Mouse (Mus musculus) granulocyte monocyte progenitor cell, adult 5-6 weeks (primary cell): Measurements from ENCODE around the gene Crybb1. TPM values are rescaled to one million over a fixed set of nuclear protein-coding genes. Genes with fewer than 3 reads are reported as not detected.

Source experiments
- ATAC-seq: replicated peaks from 2 replicates; pipeline ENCODE4 v1.8.0; 2016; ENCODE audit warnings: mild to moderate bottlenecking, moderate TSS enrichment, inconsistent platforms; ENCODE audit not compliant: poor library complexity, severe bottlenecking
- total RNA-seq, 2 experiments: library from RNA; stranded (forward) in 1 of 2; stranded (reverse) in 1 of 2; fragments of 200-712, 200-1000 nt in 1 of 2; fragments of >200 nt in 1 of 2; fragmentation: Nextera tagmentation in 1 of 2; gene quantifications; 2 replicates each; pipeline ENCODE4 v1.2.3; 2014 to 2017

Crybb1 gene
- total RNA-seq, 2 experiments from 2014 or later: not detected

DNA sequence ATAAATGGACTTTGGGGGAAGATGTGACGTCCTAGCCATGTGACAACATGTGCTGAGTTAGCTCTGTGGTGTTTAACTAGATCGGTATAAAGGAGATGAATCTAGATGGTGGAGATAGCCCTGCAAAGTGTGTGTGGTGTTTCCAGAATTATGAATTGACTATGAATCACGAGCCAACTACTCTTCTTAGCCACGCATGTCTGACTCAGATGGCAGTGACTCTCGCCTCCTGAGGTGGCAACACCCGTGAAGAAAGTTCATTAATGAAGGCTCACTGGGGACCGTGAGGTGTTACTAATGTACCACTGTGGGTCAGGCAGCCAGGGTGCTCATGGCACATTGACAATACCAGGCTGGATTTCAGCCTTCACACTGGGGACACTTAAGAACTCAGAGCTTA, 8.5 kb downstream of the Crybb1 start:
- no peak for ATAC-seq

DNA sequence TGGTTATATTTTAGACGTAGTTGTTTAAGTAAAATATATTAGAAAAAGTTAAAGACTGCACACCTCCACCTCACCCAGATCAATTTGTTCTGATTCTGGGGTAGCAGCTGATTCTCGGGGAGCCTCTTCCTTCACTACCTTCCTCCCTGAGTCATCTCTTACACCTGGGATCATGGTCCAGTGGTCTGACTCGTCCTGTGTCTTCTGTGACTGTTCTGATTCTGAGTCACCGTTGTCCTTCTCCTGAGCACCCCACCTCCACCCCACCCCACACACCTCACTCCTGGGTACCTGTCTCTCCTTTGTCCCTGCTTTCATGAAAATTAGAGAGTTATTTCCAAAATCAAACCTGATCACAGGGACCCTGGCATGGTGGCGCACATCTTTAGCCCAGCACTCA, 9.5 kb downstream of the Crybb1 start:
- ATAC-seq: no peak

DNA sequence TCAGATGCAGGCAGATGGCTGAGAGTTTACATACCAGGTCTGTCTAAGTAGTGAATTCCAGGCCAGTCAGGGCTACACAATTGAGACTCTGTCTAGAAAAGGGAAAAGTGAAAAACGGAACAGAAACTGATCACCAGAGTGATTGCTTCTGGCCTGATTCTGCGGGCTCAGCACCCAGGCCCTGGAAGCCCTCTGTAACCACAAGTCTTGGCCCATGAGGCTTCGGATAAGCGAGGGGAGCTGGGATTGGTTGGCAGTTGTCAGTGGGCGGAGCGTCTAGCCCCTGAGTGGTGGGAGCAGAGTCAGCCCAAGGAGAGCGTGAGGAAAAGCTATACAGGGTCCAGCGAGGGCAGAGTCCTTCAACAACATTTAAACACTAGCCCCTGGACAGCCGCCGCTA, 9.9 kb downstream of the Crybb1 start:
- ATAC-seq: peak; percentile 86

DNA sequence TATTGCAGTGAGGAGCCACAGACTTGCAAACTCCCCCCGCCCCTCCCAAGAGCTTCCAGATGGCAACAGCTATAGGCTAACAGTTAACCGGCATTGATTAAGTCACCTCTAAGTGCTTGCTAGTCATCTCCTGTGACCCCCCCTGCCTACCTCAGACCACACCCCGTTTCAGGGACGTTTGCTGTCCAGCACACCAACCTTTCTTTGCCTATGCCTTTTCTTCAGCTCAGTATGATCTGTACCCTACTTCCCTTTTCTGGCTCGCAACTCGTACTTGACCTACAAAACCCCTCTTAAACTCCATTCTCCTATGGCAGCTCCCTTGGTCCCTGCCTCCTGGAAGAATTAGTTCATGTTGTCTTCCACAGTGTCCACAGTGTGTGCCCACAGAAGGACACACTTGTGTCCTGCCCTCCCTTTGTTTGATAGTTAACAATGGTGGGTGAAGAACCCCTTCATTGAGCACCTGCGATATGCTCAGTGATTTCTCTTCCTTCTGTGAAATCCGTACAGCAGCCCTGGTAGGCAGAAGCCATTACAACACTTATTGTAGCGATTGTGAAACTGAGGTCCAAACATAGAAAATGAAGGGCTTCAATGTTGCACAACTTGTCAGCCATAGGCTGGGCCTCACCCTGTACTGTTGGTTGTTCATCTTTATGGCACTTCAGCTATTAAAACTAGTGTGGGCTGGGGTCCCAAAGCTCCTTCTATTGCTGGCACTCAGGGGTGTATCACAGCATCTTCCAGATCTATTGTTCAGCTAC, 10.6 kb downstream of the Crybb1 start:
- ATAC-seq: peak; percentile 68

GRCm38 (mm10) chr5:112270764-112271541, 15.3 kb downstream of the Crybb1 start:
- no peak; the same call in 1 of the 2 replicates for ATAC-seq

DNA sequence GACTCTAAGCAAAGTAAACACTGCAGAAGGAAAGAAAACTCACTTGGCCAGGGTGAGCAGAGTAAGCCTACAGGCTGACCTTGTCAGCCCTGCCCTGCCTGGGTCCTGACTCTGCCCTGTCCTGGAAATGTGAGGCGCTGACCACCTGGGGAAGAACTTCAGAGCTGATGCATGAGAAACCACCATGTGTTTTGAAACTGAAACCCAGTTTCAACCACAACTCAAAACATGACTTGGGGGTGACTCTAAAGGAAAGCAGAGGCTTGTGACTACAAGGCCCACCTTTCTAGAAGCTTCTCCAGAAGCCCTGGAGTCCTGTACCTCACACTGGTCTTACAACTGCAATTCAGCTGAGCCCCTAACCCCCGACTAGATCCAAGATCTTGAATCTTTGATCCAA, 17.3 kb downstream of the Crybb1 start:
- ATAC-seq: peak; percentile 6; the same call in 1 of the 2 replicates

- ATAC-seq: no peak
Measured at GRCm38 (mm10) chr5:112273746-112274463, 18.3 kb downstream of the Crybb1 start.

- ATAC-seq: no peak
Measured at GRCm38 (mm10) chr5:112275021-112275804, 19.6 kb downstream of the Crybb1 start.

DNA sequence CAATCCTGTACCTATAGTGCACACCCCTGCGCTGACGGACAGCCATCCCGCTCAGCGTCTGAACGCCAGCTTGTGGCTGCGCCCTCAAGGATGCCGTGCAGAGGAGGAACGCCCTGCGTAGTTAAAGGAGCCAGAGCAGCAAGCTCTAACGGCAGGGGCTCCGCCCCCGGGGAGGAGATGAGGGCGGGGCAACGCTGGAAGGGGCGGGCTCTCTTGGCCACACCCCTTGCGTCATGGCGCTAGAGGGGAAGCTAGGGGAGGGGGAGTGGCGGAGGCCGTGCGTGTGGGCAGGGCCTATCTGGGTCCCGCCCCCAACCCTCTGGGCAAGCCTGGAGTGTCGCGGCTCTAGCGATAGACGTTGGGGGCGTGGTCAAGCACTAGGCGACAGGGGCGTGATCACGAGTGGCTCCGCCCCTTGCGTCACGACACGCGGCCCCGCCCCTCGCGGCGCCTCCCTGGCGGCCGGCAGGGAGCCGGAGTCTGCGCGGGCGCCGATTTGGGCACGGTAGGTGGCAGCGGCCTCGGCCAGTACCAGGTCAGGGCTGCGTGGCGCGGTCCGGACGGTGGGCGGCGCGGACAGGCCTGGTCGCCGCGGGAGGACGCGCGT, 20.8 kb downstream of the Crybb1 start, which contains the start of gene Tpst2:
Gene Tpst2, plus strand, starts transcription at position 425 of the 607 bp plus-strand sequence.
- peak; percentile 72 for ATAC-seq

DNA sequence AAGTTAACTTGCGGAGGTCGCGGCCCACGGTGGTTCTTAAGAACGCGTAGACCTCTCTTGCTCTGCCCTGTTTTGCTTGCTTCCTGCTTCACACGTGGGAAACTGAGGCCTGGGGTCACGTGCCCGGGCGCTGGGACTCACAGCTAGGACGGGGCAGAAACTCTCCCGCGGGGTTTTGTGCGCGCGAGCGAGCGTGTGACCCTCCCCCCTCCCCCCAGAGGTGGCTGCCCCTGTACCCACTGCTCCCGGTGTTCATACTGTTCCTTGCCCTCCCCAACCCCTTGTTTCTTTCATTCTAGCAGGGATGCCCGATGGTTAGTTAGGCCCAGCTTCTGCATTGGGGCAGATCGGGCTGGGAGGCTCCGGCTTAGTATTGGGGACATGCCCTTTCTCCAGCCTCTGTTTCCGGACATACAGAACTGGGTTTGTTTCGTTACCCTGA, 21.3 kb downstream of the Crybb1 start:
- no peak for ATAC-seq

- no peak for ATAC-seq
Measured at GRCm38 (mm10) chr5:112277906-112278470, 22.4 kb downstream of the Crybb1 start.

- no peak for ATAC-seq
Measured at GRCm38 (mm10) chr5:112279181-112280021, 23.8 kb downstream of the Crybb1 start.

GRCm38 (mm10) chr5:112280151-112280550, 24.5 kb downstream of the Crybb1 start:
- ATAC-seq: peak; percentile 50

DNA sequence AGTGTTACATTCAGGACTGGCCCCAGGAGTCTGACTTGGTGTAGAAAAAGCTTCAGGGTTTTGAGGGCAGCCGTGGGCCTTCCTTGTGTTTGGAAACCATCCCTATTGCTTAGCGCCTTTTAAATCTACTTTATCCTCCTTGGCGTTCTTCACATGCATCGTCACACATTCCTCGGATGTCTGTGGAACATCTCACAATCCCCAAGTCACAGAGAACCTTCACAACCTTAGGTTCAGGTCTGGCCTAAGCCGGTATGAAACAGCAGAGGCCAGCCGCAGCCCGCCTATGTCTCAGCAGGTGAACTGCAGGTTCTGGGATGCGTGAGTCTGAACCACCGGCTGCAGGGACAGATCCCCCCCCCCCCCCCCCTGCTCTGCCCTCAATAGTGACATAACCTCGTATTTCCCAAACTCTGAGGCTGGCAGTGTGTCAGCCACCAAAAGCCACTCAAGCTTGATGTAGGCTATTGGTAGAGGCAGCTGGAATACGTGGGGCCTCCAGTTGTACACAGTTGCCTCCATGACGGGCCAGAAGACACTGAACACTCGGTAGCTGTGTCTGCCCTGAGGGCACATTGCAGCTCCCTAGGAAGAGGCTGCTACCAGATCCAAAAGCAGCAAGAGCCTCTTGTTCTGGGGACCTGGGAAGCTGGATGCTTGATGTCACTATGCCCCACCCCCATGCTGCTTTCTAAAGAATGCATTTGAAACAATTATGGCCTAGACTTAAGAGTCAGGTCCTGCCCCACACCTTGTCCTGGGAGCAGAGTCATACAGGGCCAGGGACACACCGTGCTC, 25.4 kb downstream of the Crybb1 start:
- ATAC-seq: no peak

DNA sequence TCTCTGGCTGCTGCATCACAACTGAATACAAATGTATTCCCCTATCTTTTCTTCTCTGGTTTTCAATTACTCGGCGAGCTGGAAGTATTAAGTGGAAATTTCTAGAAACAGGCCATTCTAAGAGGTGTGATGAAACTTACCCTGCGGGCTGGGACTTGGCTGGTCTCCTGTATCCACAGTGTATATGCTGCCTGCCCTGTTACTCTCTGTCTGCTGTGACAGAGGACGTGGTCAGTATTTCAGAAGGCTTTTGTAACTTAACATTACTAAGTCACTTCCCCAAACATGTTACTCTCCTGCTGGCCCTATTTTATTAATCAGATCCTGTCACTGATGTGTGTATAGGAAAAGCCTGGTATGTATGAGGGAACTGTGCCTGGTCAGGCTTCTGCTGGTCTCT, 26.1 kb downstream of the Crybb1 start:
- peak; percentile 46 for ATAC-seq

DNA sequence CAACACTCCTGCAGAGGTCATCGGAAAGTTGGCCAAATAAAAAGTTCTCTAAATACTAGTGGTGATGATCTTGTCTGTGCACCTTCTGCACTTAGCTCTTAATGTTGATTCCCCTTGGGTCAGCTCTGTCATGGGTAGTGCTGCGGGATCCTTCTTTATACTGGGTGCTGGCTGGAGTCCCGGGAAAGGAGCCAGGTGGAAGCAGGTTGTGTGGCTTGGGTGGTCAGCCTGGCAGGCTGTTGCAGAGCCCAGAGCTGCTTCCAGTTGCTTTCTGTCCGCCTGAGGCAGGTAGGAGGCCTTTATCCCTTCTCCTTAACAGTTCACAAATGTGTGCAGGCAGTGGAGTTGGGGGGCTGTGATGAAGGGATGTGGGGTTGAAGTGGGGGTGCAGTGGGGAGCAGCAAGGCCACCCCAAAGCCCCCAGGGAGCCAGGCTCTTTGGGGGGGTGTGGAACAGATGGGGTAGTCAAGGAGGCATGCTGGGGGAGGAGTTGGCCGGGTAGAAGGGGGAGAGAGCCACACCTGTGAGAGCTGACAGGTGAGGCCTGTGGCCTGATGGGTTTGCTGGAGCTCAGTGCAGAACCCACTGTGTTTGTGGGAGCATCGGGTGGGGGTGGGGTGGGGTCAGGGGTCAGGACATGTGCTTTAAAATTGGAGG, 26.6 kb downstream of the Crybb1 start:
- ATAC-seq: no peak
